Mouse (Mus musculus) kidney, postnatal 4 days (tissue): ENCODE data around the gene Satb1.

ENCODE experiments used
- DNase-seq, 2 experiments: peaks; one replicate each; pipeline ENCODE4 v3.0.0; 2021; ENCODE audit warnings: mixed read lengths in 2 of 2

Gene Satb1

DNA sequence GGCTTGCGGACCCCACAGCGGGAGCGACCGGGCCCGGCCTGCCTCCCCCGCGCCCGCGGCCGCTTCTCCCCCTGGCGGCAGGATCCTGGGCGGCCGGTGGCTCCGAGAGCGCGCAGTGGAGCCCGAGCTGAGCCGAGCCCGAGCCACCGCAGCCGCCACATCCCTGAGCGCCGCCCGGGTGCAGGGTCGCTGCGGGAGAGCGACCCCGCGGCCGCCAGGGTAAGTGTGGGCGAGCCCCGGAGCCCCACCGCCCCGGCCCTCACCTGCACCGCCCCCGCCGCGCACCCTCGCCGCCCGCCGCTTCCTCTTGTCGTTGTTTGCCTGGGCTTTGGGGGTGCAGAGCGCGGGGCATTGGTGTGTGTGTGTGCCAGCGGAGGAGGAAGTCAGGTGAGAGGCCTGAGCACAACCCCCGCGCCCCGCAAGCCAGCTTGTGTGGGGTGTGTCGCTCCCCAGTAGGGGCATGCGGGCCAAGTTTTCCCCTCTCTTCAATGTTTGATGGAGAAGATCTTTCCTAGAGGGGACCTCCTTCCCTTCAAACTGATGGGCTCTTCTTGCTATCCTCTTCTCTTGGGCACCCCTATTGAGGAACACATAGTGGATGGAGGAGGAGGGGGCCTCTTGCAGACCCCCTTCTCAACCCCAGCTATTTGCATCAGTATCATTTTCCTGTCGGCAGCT is at the start of gene Satb1:
Gene Satb1 (minus strand): TSS at position 391 of the 678 bp plus-strand sequence.
- DNase-seq = peak; percentile 78 to 85

DNA sequence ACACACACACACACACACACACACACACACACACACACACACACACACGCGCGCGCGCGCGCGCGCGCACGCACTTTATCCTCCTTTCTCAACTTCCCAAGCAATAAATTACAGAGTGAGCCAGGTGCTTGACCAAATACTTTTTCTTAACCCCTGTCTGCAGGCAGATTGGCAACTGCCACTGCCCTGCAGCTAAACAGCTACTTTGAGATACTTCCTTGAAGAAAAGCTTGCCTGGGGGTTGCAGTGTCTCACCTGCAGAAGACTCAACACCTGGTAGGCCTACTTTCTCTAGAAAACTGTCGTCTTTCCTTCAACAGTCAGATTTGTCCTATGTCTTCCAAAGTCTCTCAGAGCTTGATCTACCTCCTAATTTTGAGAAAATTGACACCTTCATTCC is 49.5 kb upstream of the Satb1 start:
- no peak for DNase-seq

DNA sequence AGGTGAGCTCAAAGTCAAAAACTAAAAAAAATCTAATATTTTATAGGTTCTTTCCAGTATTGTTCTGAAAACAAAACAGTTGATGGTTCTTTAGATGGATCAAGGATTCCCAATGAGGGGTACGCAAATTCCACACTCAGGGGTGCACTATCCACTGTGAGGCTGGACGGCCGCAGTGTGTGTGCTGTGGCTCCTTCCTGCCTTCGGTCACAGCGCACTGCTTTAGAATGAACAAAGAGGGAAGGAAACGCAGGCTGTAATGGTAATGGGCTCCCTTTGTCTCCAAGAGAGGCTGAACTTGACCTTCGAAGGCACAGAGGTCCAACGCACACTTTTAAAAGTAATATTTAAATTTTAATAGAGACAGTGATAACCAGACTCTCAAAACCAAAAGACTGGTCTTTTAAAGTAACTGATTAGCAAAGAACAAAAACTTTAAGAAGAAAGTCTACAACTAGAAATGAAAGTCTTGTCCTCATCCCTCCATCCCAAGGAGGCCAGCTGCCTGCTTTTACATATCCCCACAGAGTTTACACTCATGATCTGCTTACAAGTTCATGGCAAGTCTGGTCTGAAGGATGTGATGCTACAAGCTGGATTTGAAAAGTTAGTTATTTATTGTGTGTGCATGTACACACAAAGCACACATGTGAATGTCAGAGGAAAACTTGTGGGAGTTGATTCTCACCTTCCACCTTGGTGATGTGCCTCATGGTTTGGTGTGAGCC is 48.0 kb upstream of the Satb1 start:
- DNase-seq = no peak

DNA sequence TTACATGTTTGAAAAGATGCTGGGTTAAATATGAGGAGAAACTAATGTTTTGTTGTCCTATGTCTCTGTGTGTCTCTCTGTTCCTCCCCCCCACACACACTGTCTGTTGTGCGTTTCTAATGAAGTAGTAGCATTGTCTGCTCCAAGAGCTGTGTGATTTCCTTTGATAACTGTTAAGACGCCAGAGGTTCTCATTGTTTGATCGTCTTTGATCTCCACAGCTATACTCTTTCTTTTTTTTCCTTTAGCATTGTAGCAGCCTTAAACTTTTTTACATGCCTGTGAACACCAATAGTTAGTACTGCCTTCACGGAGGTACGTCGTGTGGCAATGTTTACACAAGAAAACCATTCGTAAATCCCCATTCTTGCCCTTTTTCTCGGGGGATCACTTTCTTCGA is 47.1 kb upstream of the Satb1 start:
- DNase-seq = no peak

DNA sequence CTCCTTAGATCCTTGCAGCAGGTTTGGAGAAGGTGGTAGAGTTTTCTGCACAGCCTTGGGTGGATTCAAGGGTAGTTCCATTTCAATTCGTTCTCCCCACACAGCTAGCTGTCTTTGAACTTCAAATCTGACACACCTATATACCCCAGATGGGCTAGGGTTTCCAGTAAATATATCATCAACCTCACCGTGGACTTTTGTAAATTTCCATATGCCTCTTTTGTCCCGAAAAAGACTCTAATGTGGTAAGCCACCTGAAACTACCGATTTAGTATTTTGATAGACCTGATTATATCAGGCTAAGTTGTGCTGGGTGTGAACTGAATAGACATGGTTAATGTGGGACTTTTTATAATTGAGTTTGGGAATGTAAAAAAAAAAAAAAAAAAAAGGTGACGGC is 46.6 kb upstream of the Satb1 start:
- no peak for DNase-seq

DNA sequence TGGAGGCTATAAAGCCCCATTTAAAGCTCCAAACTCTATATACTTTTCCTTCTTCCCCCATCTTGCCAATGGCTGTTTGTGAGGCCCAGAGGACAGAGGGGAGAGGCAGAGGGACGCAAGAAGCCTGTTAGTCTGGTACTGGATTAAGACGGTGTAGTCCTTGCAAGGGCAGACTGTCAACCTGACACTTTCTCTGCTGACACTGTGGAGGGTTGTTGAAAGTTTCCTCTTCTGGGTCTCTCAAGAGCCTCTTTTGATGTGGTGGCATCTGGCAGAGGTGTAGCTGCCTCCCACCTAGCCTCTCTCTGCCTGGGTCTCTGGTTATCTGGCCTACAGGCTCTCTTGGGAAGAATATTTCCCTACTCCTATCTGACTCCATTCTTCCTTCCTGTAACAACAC is 46.1 kb upstream of the Satb1 start:
- DNase-seq = no peak

DNA sequence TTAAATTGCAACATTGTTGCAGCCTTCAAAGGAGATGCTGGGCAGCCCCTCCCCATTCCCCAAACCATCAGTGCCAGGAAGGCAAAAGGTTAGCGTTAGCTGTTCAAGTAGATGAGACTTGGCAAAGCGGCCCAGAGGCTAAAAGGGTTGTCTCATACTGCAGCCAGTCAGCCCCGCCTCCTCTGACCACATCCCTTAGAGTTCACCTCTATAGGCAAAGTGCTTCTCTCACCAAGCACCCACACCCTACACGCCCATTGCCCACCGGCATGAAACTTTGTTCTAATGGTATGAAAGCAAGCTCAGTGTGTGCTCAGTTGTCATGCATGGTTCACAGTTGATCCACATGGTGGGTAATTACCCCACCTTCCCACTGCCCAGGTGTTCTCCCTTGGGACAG is 43.4 kb upstream of the Satb1 start:
- no peak for DNase-seq

DNA sequence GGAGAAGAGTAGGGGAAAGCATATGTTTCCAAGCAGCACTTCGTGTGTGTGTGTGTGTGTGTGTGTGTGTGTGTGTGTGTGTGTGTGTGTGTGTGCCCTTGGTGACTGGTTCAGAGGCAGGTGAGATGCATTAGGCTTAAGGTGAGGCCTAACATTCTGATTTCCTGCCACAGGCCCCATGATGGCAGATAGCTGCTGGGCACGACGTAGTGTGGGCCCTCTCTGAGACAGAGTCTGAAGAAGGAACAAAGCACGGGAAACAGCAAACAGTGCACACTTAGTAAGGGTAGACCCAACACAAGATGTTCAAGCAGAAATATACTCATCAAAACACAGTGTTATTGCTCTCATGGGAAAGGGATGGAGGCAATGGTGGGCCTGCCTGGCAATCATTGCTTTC is 24.5 kb upstream of the Satb1 start:
- no peak for DNase-seq

DNA sequence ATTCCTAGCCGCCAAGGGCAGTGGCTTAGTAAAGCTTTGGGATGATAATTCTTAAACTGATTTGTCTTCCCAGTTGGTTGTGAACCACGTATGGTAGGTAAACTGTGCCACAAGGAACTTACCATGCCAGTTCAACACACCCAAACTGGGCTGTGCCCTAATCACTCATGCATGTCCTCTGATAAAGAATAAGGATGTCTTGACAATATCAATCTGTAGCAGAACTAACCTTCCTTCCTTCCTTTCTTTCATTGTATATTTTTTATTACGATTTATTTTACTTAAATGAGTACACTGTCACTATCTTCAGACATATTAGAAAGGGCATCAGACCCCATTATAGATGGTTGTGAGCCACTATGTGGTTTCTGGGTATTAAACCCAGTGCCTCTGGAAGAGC is 23.2 kb upstream of the Satb1 start:
- no peak for DNase-seq

DNA sequence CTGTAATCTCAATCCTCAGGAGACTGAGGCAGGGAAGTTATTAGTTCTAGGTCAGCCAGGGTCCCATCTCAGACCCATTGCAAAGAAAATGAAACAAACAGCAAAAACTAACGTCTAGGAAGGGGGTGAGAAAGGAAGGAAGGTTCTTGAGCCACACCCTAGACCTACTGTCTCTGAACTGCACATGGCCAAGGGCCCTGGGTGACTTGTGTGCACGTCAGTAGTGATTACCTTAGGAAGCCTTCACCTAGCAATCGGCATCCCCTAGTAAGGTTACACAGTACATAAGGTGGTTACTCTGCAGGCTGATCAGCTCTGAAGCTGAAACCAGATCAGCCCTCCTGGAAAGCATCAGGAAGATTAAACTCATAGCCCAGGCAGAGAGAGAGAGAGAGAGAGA is 22.2 kb upstream of the Satb1 start:
- no peak for DNase-seq

DNA sequence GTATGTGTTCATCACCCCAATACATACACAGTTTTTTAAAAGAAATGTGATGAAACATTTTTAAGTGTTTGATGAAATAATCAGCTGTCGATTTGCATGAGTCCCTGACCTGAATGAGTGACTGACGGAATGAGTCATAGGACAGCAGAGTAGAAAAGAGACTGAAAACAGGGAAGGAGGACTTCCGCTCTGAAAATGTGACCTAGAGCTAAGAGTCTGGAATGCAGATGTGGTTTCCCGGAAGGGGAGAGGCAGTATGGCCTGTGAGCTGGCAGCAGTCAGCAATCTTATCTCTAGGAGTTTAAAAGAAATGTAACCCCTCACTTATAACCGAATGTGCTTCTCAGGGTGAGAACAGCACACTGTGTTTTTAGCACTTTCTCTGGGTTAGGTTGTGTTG is 20.9 kb upstream of the Satb1 start:
- DNase-seq = no peak

DNA sequence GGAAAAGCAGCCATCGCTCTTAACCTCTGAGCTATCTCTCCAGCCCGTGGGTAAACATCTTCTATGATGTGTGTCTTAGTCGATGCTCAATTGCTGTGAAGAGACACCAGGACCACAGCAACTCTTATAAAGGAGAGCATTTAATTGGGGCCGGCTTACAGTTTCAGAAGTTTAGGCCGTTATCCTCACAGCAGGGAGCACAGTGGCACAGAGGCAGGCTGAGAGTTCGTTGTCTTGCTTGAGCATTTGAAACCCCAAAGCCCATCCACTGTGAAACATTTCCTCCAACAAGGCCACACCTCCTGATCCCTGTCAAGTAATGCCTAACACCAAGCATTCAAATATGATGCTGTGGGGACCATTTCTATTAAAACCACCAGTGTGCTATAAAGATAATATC is 7.5 kb upstream of the Satb1 start:
- DNase-seq = no peak

DNA sequence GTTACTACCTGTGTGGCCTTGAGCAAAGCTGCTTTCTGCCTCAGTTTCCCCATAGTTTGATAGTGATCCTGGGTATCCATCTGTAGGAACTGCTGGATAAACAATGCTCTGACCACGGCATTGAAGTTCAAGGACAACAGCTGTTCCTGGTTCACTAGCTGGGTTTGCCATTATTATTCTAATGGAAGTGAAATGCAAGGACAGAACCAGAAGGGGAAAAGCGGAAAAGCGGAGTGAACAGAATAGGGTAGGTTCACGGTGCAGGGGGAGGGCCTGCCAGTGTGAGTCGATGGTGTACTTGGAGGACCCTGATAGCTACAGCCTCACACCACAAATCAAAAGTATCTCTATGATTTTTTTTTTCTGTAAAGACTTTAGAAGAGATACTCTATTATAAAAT is 6.4 kb upstream of the Satb1 start:
- no peak for DNase-seq

DNA sequence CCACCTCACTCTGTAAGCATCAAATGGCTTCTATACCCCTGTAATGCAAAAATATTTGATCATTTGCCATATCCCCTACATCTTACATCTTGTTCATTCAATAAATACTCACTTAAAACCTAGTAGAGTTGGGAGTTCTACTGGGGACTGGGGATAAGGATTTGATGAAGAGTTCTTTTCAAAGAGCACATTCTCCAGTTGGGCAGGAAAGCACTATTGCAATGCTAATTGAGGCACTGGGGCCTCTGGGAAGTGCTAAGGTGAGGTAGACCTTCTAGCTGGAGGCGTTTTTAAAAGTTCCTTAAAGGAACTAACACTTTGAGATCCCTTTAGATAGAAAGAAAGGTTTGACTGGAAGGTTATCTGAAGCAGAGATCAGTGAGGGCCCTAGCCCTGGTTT is 3.8 kb upstream of the Satb1 start:
- no peak for DNase-seq

DNA sequence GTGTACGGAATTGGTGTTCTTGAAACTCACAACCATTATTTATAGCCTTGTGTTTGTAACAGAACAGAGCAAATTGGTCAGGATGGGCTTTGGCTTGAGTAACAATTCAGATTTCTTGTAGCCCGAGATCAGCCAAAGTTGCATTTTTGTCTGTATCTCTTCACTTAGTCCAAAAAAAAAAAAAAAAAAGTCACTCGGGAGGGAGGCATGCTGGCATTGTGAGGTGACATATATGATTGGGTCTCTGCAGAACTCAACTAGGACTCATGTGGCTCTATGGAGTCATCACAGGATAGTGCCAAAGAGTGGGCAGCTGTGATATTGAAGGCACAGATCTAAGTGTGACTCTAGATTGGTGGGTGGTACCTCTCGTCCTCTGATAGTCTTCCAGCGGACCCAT is 3.2 kb upstream of the Satb1 start:
- no peak for DNase-seq

DNA sequence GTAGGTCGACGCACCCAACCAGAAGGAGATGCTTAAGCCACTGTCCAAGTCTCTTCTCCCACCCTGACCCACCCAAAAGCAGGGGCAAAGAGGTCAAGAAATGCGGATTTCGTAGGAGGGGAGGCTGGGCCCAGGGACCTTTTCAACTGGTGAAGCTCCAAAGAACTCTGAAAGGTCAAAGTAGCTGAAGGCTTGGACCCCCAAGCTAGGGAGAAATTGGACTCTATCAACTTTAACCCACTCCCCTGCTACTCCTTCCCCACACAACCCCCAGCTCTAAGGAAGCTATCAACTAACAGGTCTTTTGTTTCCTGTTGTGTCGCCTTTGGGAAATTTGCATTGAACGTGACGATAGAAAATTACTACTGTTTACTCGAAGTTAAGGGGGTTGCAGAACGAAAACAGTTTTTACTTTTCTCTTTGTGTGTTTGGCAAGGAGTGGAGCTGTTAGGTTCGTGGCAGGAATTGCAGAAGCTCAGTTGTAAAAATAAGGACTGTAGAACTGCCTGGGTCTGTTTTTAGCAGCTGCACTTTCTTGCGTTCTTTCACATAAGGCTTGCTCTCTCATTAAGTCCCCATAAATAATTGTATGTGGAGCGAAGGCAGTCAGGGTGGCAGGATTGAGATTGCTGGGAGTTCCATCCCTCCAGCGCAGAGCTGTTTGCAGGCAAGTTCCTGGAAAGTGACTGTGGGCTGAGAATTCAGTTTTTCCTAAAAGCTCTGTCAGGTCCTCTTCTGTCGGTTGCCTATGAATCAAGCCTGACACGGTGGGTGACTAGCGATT is 680 bp upstream of the Satb1 start:
- peak in 1 of 2 experiments; percentile 2 for DNase-seq

DNA sequence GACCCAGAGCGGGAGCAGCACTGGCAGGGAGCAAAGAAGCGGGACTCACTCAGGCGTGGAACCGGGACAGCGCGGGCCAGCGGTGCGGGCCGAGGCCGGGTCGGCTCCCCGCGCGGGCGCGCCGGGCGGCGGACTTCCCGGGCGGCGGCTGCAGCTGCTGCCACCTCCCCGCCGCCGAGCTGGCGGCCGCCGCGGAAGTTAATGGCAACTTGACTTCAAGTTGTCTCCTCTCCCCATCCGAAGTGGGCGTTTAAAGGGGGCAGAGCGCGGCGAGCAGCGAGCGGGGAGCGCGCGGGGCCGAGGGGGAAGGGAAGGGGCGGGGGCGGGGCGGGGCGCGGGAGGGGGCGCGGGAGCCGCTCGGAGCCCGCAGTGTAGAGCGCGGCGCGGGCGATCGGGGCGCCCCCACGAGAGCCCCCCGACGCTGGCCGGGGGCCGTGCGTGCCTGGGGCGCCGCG is 642 bp downstream of the Satb1 start:
- peak; percentile 49 to 59 for DNase-seq

DNA sequence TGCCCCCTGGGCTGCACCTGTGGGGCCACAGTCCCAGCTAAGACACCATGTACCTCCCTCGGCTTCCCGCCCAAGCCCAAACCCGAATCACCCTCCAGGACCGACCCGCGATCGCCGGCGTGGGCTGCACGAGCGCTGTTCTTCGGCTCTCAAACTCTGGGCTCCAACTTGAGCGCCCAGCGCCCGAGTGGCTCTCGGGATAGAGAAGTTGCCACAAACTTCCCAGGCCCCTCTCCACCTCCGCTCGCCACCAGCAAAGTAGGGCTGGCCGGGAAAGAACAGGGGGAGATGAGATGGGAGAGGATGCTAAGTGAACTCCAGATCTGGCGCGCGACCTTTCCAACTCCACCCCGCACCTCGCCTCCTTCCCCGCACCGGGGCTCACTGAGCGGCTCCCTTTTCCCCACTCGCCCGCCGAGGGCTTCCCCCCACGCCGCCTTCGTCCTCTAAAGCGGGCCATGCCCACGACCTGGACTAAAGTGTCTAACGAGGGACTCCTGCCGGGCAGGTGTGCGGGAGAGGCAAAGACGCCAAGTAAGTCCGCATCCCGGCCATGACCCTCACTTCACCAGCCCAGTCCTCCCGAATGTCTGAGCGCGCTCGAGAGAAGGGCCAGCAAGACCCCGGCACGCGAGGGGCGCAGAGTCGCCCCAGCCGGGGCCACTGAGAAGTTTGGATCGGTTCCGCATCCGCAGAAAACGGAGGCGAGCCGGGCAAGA is 1.2 kb downstream of the Satb1 start:
- peak; percentile 20 to 32 for DNase-seq

DNA sequence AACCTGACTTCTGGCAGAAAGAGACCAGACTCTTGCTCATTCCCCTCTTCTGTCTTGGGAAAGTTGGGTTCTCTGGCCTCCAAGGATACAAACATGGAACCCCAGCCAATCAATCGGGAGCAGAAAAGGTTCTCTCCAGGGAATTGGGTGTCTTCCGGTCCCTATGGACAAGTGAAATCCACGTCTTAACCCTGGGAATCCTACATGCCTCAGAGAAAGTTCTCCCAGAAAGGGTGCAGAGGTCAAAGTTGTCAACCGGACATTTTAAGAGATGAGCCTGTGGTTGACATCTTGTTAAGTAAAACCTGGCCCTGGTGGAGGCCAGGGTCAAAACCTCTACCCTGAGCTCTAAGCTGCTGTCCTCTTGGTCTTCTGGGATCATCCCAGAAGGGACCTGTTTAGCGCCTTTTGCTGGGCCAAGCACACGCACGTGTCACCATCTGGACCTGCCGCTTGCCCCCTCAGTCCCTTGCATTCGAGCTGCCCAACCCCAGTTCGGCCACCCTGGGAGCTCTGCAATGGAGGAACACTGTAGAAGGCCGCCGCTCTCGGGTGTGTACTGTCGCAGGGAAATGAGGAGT is 1.9 kb downstream of the Satb1 start:
- no peak for DNase-seq

DNA sequence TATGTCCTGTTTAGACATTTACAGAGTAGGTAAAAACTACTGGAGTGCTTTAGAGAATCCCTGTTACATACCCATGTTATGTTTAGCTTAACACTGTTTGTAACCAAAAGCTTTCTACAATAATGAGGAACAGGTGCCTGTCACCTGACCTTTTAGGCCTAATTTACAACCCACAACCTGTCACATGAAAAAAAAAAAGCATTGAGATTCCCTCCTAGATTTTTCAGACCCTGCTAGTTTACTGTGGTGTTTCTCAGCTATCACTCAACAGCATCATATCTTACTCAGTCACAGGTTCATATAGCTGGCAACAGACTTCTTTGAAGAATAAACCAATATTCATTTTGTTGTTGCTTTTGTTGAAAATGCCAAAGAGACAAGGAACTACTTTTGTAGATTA is 3.7 kb downstream of the Satb1 start:
- no peak for DNase-seq

DNA sequence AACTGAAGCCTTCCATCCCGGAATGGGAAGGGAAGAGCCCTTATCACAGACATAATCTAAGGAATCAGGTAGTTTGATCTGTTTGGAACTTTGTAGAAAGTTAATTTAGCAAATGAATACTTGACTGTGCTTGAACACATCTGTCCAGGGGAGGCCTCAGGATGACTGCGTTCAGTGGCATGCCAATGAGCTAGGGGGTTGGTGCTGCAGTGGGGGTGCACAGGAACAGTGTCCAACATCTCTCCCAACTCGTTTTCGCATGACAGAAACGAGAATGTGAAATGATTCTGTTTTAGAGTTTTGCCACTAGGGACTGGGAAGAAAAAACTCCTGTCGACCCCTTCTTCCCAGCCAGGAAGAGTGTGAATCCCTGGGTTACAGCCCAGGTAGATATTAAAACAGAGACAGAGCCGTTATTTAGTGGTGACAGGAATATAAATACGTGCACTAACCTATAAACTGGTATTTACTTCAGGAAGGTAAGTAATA is 5.1 kb downstream of the Satb1 start:
- DNase-seq = no peak

DNA sequence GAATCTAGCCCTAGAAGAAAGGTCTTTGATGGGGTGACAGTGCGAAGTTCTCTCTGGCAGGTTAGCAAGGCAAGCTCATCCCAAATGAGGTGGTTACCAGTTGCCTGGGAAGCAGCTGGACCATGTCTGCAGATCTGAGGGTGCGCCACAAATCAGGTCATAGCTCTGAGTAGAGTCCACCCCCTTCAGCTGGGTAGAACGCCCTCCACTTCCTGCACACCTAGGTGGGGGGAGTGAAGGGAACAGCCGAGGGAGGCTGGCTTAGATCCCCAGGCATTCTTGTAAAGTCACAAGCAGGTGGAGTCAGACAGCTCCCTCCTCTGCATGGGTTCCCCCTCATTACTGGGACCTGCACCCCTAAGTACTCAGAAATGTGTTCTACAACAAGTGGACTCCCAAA is 6.6 kb downstream of the Satb1 start:
- DNase-seq = no peak

DNA sequence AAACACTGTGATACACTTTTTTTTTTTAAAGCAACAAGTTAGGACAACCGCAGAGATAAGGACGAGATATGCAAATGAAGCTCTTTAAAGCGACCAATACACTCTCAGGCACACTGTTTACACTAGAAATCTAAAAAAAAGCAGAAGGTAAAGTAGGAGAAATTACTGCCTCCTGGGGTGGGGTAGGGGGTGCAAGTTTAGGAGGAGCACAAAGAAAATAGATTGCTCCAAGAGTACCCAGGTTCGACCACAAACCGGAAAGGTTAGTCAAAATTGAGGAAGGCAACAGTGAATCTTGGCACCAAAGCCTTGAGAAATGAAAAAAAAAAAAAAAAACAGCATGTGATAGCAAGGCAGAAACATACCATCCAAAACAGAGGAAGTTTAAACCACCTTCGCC is 18.8 kb downstream of the Satb1 start:
- DNase-seq = no peak
